Mouse (Mus musculus) hindbrain, embryonic 10.5 days (tissue): ENCODE measurements at regions not wholly inside any gene's neighbourhood (a gene's known extent, or its start where the extent isn't known, plus 50 kb on each side); places are given as distances from the start of the nearest gene placed in this dataset.

Experiments
- DNase-seq: peaks from one replicate; pipeline ENCODE4 v3.0.0-alpha.2; 2017; ENCODE audit warnings: low spot score
- H3K27ac ChIP-seq: fragments of 300-500 bp; sonication (generic); 2 replicates; pipeline ENCODE4 v1.5.1; 2016; ENCODE audit warnings: mild to moderate bottlenecking, moderate library complexity
- H3K27me3 ChIP-seq: fragments of 300-500 bp; sonication (generic); 2 replicates; pipeline ENCODE4 v1.6.1; 2016; ENCODE audit warnings: mild to moderate bottlenecking; ENCODE audit not compliant: poor library complexity, insufficient read depth, severe bottlenecking
- H3K36me3 ChIP-seq: fragments of 300-500 bp; sonication (generic); 2 replicates; pipeline ENCODE4 v1.6.1; 2016; ENCODE audit warnings: mild to moderate bottlenecking, moderate library complexity
- H3K4me1 ChIP-seq: fragments of 300-500 bp; sonication (generic); replicated peaks from 2 replicates; pipeline ENCODE4 v1.6.1; 2016; ENCODE audit warnings: mild to moderate bottlenecking
- H3K4me3 ChIP-seq: fragments of 300-500 bp; sonication (generic); 2 replicates; pipeline ENCODE4 v1.5.1; 2016; ENCODE audit warnings: mild to moderate bottlenecking, moderate library complexity
- H3K9me3 ChIP-seq: fragments of 300-500 bp; sonication (generic); 2 replicates; pipeline ENCODE4 v1.6.1; 2016; ENCODE audit warnings: mild to moderate bottlenecking, moderate library complexity
- WGBS: fragments of 180-500 bp; shearing (Covaris S2); methylation state at CpG from one replicate; pipeline ENCODE4 v1.1.7; 2016; 5-methylcytosine and 5-hydroxymethylcytosine counted together

DNA sequence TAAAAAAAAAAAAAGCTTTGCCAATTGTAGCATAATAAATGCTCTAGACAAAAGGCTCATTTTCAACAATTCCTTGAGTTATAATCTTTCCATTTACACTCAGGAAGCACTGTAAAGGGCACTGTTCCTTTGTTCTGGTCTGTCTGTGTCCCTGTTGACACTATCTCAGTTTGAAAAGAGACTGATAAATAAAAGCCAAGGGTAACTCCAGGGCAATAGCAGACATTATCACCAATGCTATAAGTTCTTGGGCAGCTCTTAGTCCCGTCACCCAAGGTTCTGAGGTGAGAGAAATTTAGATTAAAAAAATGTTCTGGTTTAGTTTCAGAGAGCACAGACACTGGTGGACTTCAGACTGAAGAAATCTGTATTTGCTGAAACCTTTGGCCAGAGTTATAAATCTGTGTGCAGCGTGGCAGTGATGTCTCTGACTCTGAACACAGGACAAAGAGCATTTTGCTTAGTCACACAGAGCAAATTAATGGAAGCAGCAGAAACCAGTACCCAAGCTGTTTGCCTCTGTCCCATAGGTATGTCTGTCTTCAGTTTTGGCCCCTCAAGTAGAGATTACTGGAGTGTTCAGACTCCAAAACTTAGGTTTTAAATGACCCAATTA lies 57.6 kb upstream of the Apob start:
- no peaks in the 10 kb centered on the region for H3K27me3 ChIP-seq
- H3K4me1 ChIP-seq, result no peaks in the 10 kb centered on the region
- 84% methylated on average over 2 of the region's 2 CpGs for WGBS
- DNase-seq, result no peak
- no peaks in the 10 kb centered on the region for H3K36me3 ChIP-seq
- no peak overlapping the region for H3K4me3 ChIP-seq
- no peak overlapping the region for H3K27ac ChIP-seq
- H3K9me3 ChIP-seq, result no peaks in the 10 kb centered on the region

DNA sequence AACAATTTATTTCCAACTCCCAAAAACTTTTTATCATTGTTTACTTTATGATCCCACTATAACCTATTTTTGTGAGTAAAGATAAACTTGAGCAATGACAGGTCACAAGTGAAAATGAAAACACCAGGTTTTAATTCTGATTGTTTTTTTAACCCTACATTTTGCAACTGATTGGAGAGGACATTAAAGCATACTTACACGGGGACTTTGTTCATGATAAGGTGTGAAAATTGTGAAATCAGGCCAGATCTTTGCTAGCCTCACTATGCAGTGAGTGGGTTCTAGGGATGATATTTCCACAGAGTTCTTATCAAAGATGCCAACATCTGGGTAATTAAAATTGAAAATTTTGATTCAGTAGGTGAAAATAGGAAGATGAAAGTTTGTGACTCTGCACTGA lies 56.6 kb upstream of the Apob start:
- no peaks in the 10 kb centered on the region for H3K36me3 ChIP-seq
- no peak for DNase-seq
- H3K27ac ChIP-seq, result no peak overlapping the region
- WGBS, result 71% methylated on average over 1 of the region's 1 CpGs
- H3K27me3 ChIP-seq, result no peaks in the 10 kb centered on the region
- H3K4me1 ChIP-seq, result no peaks in the 10 kb centered on the region
- no peaks in the 10 kb centered on the region for H3K9me3 ChIP-seq
- no peak overlapping the region for H3K4me3 ChIP-seq
